Mouse (Mus musculus): ENCODE measurements around the gene Irx3. TPM values are rescaled to one million over a fixed set of nuclear protein-coding genes. Genes with fewer than 3 reads are reported as not detected.

The Irx3 gene
- total RNA-seq (2015; ENCODE audit: low replicate concordance) (not detected in 2 replicates), total RNA-seq (2017; ENCODE audit: low replicate concordance) (not detected in 2 replicates)

DNA sequence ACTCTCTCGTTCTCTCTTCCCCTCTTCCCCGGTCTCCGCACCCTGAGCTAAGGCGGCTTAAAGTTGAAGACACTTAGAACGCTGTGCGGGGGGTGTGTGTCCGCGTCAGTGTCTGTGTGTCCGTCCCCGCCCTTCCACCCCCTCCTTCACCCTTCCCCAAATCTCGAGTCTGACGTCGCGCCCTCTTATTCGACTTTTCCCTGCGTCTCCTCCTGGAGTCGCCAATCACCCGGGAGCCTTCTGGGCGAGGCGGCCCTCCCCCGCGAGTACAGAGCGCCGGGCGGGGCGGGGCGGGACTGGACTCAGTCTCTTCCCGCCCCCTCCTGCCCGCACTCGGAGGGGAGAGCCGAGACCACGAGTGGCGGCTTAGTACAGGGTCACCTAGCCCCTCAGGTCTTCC, at the start of gene Irx3:
Irx3 (minus strand) TSS at position 229 of the 400 bp plus-strand sequence.
- no peak for ATAC-seq (replicated peaks; ENCODE audit: low FRiP score, poor library complexity, severe bottlenecking)

DNA sequence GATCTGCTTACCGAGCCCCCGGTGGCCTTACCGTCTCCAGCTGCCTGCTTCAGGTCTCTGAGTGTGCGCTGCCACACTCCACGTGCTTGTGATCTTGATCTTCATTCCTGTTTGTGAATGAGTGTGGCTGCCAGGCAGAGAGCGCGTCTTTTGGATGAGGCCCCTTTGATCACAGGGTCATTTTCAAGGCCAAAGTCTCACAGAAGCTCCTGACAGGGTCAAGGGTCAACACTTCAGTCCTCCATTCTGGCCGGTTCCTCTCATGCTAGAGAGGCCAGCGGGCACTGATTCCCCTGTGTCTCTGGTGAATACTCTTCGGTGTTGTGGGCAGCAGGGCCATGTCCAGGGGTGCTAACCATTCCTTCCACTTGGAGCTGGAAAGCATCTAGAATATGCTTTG, 49.5 kb upstream of the Irx3 start:
- ATAC-seq (replicated peaks; ENCODE audit: low FRiP score, poor library complexity, severe bottlenecking): no peak

DNA sequence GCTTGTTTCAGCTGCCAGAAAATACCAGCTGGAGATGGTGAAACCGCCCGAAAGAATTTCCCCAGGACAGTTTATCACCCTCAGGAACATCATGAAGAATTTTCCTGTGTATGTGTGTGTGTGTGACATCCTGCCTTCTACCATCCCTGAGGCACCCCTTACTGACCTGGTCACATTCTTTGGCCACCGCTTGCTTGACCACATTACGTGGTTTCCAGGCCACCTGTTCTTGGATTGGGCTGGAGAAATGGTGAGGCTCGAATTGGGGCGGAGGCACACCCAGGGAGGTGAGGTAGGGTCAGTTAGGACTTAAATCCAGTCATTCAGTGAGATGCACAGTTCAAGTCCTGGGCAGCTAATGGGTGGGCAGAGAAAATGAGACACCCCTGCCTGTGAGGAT, 48.1 kb upstream of the Irx3 start:
- ATAC-seq (replicated peaks; ENCODE audit: low FRiP score, poor library complexity, severe bottlenecking): no peak

DNA sequence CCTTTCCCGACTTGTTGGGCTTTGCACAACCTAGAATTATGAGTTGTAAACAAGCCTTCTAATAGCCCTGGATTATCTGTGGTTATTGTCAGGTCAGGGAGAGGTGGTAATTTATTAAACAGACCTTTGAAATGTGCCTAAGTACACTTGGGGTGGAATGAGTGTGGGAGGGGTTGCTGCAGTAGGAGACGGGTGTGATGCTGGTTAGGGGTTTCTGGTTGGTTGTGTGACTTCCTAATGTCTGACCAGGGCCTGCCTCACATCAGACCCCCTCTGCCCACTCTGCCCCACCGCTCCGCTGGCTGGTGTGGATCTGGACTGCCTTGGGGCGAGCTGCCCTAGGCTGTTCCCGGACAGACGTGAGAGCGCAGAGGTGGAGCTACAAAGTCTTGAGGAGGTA, 47.7 kb upstream of the Irx3 start:
- no peak for ATAC-seq (replicated peaks; ENCODE audit: low FRiP score, poor library complexity, severe bottlenecking)

DNA sequence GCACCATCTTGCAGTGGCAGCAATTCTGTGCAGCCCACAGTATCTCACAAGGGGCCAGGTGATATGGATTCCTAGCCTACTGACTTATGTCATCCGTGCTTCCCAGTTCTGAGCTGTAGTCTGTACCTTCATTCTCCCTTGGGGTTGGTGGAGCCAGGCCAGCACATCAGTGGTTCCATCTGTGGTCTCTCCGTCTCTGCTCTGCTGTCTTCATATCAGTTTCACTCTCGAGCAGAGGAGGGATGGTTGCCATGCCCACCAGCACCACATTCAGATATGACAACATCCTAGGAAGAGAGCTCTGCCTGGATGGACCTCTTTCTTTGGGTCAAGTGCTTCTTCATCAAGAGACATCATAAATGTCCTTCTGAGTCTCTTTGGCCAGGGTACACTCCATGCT, 43.8 kb upstream of the Irx3 start:
- no peak for ATAC-seq (replicated peaks; ENCODE audit: low FRiP score, poor library complexity, severe bottlenecking)

DNA sequence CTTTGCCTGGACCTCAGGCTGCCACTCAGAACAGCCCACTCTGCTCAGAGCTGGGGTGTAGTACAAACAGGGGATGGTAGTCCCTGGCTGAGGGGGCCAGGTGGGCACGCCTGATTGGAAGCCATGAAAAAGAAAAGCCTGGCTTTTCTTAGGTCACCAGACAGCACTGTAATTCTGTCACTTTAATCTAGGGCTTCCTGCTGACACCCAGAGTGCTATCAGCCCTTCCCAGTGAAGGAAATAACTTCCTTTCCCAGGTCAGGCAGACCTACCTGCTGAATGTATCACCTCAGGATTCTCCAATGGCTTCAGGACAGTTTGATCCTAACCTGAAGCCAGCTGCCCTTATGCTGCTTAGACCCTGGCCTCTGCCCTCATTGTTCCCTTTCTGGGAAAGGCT, 35.3 kb upstream of the Irx3 start:
- no peak for ATAC-seq (replicated peaks; ENCODE audit: low FRiP score, poor library complexity, severe bottlenecking)

DNA sequence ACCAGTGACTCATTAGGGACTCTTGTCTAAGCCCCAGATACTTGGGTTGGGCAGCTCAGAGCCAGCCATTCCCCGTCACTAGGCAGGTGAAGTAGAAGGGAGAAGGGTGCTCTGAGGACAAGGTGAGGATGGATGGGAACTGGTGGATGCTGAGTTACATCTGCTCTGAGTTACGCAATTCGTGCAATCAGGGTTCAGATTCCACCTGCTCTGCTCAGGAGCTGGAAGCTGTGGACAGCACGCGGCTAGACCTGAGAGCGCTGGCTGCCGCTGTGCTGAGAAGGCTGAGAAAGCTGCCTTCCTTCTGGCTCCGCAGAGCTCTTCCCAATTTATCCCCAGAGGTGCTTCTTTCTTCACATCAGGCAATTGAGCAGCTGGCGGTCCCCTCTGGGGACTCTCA, 34.8 kb upstream of the Irx3 start:
- ATAC-seq (replicated peaks; ENCODE audit: low FRiP score, poor library complexity, severe bottlenecking): no peak

DNA sequence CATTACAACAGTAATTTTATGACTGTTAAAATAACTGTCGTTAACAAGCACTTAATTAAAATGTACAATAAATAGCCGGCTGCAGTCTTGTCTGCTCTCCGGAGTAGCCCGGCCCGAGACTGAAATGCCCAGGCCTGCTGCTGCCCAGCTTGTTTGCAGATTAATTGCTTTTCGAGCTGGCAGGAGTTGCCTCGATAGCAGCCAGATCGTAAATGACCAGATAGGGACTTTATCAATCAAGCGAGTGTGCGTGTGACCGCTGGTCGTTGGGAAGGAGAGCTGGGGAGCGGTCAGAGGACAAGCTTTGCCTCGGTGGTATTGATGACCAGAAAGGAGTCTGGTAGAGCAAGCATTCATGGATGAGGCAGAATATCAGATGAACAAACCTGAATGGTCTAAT, 25.8 kb upstream of the Irx3 start:
- ATAC-seq (replicated peaks; ENCODE audit: low FRiP score, poor library complexity, severe bottlenecking): no peak

DNA sequence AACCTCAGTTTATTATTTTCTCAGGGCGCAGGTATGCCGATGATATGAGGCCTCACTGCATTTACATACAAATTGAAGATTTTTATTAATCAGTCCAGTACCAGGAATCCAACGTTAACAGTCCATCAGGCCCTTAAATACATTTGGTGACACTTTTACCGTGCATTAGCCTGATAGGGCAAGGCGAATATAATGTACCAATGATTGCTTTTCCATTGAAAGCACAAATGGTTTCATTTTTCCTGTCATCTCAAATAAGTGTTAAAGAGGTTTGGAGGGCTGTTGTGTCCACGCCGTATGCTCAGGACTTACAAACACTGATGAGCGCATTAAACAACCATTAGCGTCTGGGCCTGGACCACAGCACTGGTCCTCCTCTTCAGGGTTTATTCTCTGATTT, 25.3 kb upstream of the Irx3 start:
- ATAC-seq (replicated peaks; ENCODE audit: low FRiP score, poor library complexity, severe bottlenecking): no peak

DNA sequence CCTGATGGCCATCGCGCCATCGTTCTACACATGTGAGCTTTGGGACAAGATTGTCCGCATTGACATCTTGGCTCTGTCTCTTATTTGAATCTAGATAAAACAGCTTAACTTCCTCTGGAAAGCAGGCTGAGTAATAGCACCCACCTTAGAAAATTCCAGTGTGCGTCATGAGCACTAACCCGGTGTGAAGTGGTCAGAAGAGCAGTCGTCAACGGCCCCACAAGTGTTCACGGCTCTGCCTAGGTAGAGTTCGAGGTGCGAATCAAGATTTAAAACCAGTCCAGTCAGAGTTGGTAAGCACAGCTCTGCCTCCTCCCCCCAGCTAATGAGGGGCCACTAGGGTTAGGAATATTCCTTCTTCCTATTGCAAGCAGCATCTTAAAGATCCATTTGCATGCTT, 21.5 kb upstream of the Irx3 start:
- no peak for ATAC-seq (replicated peaks; ENCODE audit: low FRiP score, poor library complexity, severe bottlenecking)

DNA sequence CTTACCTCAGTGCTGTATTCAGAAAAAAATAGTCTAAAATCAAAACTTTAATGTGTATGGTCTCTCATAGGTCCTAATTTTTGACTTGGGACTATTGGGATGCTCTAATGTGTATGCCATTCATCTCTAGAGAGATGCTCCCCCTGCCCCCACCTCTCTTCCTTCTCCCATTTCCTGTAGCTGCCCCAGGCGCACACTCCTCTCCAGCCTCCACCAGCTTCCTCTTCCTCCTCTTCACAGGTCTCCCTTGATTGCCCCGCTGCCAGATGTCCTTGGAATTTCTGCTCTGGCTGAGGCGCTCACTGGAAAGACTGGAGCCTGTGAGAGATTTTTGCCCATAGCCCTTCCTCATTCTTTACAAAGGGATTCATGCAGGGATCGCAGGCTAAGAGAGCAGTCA, 20.9 kb upstream of the Irx3 start:
- no peak for ATAC-seq (replicated peaks; ENCODE audit: low FRiP score, poor library complexity, severe bottlenecking)

DNA sequence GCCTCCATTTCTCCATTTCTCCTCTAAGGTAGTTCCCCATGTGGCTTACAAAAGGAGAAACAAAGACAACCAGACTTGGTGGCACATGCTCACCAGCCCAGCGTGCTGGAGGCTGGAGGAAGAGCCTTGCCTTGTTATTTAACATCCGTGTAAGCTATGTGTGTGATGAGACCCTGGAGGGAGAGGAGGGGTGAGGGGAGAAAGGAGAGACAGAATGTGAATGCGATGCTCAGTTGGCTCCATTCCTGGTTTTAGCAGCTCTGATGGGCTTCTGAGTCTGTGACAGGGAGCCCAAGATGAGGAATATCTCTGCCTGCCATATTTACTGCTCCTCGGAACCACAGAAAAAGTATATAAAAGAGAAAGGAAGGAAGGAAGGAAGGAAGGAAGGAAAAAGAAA, 20.1 kb upstream of the Irx3 start:
- ATAC-seq (replicated peaks; ENCODE audit: low FRiP score, poor library complexity, severe bottlenecking): no peak

DNA sequence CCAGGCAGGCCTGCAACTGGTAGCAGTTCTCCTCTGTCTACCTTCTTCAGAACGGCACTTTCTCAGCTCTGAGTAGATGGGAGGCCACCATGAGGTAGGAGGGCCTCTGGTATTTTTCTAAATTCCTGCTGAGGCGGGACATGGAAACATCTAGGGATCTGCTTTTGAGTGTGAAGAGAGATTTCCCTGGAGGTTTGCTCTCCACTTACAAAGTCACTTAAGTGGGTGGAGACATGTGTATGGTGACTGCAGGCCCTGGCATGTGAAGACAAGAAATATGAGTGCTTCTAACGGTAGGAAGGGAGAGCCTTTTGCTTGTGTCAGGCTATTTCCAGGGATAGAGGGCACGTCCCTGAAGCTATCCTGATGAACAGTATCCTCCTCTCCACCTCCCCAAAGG, 17.9 kb upstream of the Irx3 start:
- ATAC-seq (replicated peaks; ENCODE audit: low FRiP score, poor library complexity, severe bottlenecking): no peak

DNA sequence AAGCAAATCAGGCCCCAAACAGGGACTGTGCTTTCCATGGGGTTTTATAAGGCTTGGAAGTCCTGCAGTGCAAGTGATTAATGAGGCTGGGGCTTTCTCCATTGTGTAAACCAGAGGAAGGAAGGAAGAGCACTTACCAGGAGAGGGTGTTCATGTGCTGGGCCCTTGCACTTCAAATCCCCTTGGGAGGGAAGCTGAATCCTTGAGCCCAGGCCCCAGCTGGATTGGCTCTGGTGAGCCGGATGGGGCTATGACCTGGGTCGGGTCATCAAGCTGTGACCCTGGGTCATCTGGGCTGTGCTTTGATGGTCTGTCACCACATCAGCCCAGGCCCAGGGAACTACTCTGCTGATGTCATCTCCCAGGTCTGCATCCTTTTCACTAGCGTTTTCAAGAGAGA, 16.9 kb upstream of the Irx3 start:
- no peak for ATAC-seq (replicated peaks; ENCODE audit: low FRiP score, poor library complexity, severe bottlenecking)

DNA sequence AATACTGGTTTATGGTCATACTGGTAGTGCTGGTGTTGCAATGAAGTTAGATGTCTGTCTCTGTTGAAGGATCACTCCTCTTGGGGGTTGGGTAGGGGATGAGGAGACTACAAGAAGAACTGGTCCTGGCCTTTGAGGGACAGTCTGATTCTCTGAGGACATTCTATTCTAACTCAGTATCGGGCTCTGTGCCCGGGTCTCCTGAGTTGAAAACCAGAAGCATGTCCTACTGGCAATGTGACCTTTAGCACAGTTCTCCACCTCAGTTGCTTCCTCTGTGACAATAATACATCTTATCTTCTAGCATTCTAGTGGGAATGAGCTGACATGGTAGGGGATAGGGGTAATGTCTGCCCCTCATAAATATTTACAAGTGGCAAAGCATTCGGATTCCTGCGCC, 12.2 kb upstream of the Irx3 start:
- ATAC-seq (replicated peaks; ENCODE audit: low FRiP score, poor library complexity, severe bottlenecking): no peak

DNA sequence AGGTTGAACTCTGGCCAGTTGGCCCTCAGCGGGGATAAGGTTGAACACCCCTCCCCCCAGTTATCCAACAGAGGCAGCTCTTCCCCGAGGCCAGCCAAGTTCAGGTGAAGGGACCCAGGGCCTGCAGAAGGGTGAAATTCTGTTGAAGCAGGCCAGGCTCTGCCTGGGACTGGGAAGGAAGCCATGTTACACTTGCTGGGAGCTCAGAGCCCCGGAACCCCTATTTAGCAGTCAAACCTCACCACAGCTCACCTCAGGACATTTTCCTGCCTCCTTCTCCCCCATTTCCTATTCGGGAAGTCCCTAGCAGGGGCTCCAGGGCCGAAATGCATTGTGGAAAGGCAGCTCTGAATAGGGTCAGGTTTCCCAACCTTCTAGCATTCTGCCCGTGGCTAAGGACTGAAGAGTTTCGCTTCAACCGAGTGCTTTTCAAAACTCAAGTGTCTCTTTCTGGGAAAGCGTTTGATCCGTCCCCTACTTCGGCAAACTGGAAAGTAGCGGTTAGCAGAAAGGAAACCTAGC, 4.9 kb upstream of the Irx3 start:
- no peak for ATAC-seq (replicated peaks; ENCODE audit: low FRiP score, poor library complexity, severe bottlenecking)

DNA sequence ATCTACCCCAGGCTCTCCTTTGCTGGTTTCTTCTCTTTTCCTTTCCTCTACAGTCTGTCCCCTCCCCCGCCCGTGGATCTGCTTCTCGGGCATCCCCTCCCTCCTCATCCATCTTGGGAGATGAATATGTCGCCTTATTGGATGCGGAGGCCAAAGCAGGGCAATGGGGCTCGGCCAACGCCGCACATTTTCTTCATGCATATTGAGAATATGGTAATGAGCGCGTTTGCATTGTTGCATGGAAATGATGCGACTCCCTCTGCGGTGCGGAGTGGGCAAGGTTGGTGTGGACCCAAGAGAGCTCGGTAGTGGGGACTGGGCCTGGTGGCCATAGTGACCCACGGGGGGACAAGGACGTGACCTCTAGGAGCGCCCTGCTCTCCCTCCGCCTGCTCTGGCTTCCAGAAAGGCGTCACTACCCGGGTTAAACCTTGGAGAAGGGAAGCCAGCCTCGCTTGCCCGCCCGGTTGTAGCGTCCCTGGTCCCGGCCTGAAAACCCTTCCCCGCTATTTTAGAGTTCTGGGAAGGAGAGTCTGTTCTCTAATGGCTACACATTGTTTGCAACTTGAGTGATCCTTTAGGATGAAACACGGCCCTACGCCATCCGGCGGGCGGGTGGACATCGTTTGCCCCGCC, 4.3 kb upstream of the Irx3 start:
- no peak for ATAC-seq (replicated peaks; ENCODE audit: low FRiP score, poor library complexity, severe bottlenecking)

DNA sequence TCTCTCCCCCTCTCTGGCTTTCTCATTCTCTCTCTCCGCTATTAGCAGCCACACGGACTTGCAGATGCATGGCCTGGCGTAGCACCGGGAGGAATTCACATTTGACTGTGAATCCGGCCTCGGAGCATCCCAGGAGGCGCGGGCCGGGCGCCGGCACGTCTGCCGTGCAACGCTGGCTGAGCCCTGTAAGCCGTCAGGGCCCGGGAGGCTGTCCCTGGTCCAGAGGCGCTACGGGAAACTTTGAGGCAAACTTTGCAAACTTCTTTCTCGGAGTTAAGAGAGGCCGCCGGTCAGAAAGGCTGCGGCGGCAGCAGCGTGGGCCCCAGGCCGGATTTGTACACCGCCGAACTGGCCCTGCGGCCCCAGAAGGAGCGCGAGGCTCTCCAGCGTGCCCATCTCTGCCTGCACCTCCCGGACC, 3.4 kb upstream of the Irx3 start:
- ATAC-seq (replicated peaks; ENCODE audit: low FRiP score, poor library complexity, severe bottlenecking): no peak

DNA sequence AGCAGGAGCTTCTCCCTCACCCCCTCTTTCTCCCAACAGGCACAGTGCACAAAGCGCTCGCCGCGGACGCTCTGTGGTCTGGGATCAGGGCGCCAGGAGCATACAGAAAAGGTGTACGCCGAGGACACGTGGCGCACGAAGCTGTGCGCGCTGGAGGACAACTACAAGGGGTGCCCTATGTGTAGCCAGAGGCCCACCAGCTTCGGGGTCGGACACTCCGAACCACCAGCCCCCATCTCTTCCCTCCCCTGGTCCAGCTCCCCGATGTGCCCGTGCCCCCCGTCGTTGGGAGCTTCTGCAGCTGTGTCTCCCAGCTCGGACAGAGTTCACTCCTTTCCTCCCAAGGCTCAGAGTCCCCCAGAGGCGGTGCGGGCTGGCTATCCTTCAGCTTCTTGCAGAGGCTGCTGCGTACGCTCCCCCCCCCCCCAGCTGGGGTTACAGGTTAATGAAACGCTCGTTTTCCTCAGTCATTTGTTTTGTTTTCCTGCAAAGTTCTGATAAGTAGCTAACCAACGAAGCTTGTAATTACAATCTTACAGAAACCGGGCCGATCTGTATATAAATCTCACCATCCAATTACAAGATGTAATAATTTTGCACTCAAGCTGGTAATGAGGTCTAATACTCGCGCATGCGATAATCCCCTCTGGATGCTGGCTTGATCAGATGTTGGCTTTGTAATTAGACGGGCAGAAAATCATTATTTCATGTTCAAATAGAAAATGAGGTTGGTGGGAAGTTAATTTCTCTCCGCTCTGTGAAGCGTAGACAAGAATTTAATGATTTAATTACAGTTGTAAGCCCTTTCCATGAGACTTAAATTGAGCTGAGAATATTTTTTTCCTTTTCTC, 2.8 kb upstream of the Irx3 start:
- no peak for ATAC-seq (replicated peaks; ENCODE audit: low FRiP score, poor library complexity, severe bottlenecking)

DNA sequence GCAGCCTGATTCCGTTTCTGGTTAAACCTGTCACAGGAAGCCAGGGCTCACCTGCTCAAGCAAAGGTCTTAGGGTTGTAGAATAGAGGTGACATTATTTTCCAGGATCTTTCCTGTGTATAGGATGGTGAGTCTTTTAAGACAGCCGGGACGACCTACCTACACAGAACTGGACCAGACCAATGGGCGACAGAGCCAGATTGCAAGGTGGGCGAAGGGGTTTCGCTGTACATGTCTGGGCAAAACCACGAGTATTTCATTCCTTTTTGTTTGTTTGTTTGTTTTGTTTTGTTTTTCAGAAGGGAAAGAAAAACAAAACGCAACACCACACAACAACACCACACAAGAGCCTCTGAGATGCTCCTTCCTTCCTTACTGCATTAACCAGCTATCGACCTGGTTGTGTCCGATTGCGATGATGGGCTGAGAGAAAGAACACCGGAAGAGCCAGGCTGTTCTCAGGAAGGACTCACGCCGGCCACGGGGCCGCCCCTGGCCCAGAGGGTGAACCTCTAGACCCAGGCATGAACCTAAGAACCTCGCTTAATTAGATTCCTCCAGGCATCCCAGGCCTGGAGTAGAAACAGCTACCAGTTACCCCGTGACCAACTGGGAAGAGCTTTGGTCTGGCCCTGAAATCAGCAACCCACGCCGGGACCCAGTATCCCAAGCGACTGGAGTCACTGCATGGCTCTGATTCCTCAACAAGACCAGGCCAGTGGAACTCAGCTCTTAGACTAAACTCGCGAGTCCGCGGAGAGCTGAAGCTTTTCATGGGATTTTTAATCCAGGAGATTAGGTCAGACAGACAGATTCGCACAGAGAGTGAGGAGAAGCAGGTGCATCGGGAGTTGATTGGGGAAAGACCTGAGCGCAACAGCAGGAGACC, 1.9 kb upstream of the Irx3 start:
- no peak for ATAC-seq (replicated peaks; ENCODE audit: low FRiP score, poor library complexity, severe bottlenecking)
